Mouse (Mus musculus) MEL-GATA-1-ER (cell line): ENCODE measurements around the gene Gstk1.

Experiments used
- DNase-seq: peaks from one replicate; pipeline ENCODE4 v3.0.0-alpha.2; 2012; ENCODE audit warnings: low read depth; ENCODE audit errors: extremely low read depth

Gene Gstk1

GRCm38 (mm10) chr6:42245711-42246353 is at the start of gene Gstk1:
TSS of gene Gstk1 (plus strand) at chr6:42245935.
- peak; percentile 93 for DNase-seq

GRCm38 (mm10) chr6:42197710-42198109 is 48.0 kb upstream of the Gstk1 start:
- no peak for DNase-seq

GRCm38 (mm10) chr6:42199498-42199897 is 46.2 kb upstream of the Gstk1 start:
- DNase-seq = no peak

GRCm38 (mm10) chr6:42215028-42215427 is 30.7 kb upstream of the Gstk1 start, which contains the start of gene Tas2r144:
TSS of gene Tas2r144 (plus strand) at chr6:42215328.
- DNase-seq = no peak

DNA sequence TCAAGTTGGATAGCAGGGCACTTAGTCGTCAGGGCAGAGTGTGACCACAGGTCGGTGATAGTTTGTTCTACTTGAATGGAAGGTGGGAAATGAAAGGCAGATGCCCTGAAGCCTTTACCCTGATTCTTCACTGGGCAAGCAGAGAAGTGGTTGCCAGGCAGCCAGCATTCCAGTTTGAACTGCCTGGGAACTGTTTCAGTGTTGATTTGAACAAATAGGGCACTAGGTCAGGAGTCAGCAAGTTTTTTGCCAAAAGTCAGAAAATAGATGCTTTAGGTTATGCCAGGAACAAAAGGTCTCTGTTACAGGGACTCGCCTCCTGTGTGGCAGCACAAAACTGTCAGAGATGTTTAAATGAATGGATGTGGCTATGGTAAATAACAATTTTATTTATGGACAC is 23.4 kb upstream of the Gstk1 start:
- DNase-seq = no peak

DNA sequence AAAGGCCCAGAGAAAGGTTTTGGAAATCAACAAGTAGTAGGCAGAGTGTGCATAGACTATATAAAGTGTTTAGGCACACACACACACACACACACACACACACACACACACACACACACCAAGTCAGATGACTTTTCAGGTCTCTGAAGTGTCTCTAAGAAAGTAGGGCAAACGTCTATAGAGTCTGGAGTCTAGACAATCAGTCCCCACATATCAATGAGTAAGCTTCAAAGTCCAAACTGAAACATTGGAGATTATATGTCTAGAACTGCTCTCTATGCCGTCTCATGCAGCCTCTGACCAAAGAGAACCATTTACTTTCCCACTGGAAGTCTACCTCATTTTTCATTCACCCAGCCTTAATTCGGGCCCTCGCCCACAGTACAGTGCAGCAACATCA is 20.7 kb upstream of the Gstk1 start:
- DNase-seq = no peak

- peak; percentile 41 for DNase-seq
Measured at GRCm38 (mm10) chr6:42227240-42228101, 18.3 kb upstream of the Gstk1 start.

GRCm38 (mm10) chr6:42229610-42230009 is 16.1 kb upstream of the Gstk1 start:
- no peak for DNase-seq

DNA sequence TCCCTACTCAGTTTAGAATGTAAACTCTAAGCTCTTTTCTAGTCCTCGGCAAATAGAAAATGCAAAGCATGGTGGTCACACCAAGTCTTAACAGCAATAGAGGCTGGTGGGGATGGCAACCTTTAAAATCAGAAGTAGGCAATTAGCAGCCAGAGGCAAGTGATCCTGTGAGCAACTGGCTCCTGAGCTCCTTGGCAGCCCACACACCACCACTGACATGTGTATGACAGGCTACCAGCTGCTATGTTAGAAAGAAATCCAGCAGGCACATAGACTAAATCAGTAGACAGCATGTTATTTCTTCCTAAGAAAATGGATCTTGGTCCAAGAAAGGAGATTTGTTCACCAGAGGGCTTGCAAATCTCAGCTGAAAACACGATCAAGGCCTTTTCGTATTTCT is 14.5 kb upstream of the Gstk1 start:
- DNase-seq = no peak

GRCm38 (mm10) chr6:42237276-42237805 is 8.4 kb upstream of the Gstk1 start:
- DNase-seq = no peak

- DNase-seq = no peak
Measured at GRCm38 (mm10) chr6:42241311-42242045, 4.3 kb upstream of the Gstk1 start.

DNA sequence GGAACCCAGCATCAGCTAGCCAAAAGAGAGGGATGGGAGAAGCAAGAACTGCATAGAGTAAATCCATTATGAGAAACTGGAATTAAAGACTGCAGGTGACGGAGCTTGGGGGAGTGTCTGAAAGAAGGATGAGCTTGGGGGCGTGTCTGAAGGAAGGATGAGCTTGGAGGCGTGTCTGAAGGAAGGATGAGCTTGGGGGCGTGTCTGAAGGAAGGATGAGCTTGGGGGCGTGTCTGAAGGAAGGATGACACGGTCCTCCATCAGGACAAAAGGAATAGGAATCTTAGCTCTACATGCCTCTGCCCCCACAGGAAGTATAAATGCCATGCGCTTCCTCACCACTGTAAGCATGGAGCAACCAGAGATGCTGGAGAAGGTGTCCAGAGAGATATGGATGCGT is 1.4 kb downstream of the Gstk1 start:
- DNase-seq = peak; percentile 35

GRCm38 (mm10) chr6:42247981-42248380 is 2.2 kb downstream of the Gstk1 start:
- DNase-seq = no peak

GRCm38 (mm10) chr6:42251791-42252190 is 6.1 kb downstream of the Gstk1 start:
- DNase-seq = no peak

DNA sequence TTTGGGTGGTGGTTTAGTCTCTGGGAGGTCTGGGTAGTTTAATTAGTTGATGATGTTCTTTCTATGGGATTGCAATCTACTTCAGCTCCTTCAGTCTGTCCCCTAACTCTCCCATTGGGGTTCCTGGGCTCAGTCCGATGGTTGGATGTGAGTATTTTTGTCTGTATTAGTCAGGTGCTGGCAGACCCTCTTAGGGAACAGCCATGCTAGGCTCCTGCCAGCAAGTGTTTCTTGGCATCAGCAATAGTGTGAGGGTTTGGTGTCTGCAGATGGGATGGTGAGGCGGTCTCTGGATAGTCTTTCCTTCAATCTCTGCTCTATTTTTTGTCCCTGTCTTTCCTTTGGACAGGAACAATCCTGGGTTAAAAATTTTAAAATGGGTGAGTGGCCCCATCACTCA is 7.4 kb downstream of the Gstk1 start:
- no peak for DNase-seq

- peak; percentile 60 for DNase-seq
Measured at GRCm38 (mm10) chr6:42257303-42257863, 11.6 kb downstream of the Gstk1 start.

DNA sequence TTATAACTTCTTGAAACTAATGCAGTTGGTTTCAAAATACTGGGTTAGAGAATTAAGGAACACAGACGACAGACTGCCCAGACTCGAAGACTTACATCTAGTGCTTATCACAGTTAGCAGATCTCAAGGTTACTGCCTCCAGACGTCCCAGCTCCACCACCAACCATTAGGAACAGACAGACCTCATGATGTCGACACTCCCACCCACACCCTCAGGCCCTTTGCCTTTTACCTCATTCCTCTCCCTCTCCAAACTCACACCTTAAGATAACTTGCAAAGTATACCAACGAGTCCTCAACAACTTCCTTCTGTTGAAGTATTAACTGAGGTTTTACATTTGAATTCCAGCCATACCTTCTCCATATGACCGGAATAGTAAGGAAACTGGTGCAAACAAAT is 14.7 kb downstream of the Gstk1 start:
- no peak for DNase-seq

GRCm38 (mm10) chr6:42261524-42262170 is 15.9 kb downstream of the Gstk1 start, which contains the start of gene Tmem139:
TSS of gene Tmem139 (plus strand) at chr6:42261970.
- no peak for DNase-seq

DNA sequence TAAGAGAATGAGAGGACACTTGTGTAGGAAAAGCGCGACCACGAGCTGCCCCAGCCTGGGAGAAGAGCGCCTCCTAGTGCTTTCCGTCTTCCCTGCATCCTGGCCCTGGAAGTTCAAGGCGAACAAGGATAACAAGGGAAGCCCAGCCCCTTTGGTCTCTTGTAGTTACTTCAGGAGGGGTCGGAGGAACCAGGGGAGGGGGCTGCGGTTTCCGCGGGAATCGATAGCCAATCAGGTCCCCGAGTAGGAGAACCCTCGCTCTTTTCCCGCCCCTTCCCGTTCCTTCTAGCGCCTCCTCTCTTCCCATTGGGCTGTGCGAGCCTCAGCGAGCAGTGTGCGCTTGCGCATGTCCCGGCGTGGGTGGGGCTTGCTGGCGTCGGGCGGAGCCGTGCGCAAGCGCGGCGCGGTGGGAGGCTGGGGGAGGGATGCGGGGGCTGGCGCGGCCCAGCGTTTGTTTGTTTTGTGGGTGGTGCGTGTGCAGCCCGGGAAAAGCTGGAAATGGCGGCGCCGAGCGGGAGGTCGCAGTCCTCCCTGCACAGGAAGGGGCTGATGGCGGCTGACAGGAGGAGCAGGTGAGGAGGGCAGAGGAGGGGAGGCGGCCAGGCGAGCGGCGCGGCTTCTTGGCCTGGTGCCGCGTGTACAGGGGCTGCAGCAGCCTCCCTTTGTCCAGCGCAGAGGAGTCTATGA is 19.0 kb downstream of the Gstk1 start, which contains the start of gene Casp2:
Gene Casp2, plus strand, starts transcription at position 360 of the 687 bp plus-strand sequence.
- DNase-seq = peak; percentile 96
